Mouse (Mus musculus) kidney, postnatal 4 days (tissue): ENCODE measurements around the gene 4930539E08Rik.

Experiments used
- DNase-seq, 2 experiments: peaks; one replicate each; pipeline ENCODE4 v3.0.0; 2021; ENCODE audit warnings: mixed read lengths in 2 of 2

4930539E08Rik gene

DNA sequence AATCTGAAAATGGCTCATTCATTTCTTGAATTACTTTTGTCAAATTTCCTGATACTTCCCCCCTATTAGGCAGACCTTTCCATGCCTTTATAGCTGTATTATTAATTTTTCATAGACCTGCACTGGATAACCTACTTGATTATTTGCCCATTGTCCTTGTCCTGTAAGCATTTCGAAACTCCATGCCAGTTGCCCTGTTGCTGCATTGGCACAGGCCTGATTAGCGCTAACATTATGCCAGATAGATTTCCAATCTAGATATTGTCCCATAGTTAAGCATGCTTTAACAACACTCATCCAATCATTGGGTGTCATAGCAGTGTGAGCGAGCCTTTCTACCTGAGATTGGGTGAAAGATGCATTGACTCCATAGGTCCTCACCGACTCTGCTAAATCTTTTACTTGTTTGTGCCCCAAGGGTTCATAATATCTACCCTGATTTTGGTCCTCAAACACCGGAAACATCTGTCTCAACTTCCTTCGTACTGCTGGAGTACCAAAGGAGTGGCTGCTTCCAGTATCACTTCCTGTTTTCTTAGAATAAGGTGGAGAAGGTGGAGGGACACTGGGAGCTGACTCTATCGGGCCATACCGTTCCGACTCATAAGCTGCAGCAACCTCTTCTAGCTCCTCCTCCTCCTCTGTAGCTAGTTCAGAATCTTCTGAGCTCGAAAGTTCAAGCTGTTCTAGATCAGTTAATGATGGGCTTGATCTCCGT is 20.9 kb downstream of the 4930539E08Rik start:
- DNase-seq: no peak

DNA sequence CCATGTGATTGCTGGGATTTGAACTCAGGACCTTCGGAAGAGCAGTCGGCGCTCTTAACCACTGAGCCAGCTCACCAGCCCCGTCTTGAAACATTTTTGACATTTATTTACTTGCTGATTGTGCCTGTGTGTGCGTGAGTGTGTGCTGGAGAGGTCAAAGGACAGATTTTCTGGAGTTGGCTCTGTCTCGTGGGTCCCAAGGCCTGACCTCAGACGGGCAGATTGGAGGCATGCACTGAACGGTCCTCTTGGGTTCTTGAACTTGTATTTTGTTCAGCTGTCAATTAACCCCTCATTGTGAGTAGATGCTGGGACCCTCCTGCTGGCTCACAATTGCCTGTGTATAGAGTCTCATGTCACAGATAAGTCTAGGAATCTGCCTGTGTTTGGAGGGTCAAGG is 28.9 kb downstream of the 4930539E08Rik start:
- DNase-seq: no peak

DNA sequence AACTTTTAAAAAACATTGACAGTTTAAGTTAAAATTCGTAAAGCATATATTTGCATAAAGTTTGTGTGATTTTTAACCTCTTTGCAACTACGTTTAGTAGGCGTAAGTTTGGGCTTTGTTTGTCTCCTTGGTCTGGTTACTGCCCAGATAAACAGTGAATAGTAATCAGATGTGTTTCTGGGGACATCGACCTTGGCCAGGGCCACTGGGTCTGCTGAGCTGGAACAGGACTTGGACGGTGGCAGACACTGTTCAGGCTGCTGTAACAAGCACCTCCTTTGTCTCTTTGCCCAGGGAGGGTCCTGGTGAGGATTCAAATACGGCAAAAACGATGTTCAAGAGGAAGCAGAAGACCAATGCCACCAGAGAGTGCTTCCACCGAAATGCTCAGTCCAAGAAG is 29.9 kb downstream of the 4930539E08Rik start:
- DNase-seq: no peak

DNA sequence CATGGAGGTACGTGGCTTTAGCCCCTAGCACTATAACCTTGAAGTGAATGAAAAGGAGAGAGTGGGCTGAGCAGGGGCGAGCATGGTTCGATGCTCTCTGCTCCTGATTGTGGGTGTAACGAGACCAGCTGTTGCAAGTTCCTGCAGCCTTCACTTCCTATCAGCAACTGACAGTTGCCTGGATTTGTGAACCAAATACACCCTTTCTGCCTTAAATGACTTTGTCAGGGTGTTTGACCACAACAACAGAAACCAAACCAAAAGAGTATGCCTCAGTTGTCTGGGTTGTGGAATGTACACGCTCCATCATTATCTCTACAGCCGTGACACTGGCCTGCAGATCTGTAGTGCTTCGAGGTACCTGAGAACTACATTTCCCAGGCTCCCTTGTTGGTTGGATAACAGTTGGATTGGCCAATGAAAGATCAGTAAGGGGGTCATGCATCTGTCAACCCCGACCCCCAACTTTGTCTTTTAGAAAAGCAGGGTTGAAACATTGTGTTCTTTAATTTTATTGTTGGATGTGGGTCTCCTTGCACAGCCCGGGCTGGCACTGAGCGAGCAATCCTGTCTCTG is 31.1 kb downstream of the 4930539E08Rik start:
- no peak for DNase-seq

DNA sequence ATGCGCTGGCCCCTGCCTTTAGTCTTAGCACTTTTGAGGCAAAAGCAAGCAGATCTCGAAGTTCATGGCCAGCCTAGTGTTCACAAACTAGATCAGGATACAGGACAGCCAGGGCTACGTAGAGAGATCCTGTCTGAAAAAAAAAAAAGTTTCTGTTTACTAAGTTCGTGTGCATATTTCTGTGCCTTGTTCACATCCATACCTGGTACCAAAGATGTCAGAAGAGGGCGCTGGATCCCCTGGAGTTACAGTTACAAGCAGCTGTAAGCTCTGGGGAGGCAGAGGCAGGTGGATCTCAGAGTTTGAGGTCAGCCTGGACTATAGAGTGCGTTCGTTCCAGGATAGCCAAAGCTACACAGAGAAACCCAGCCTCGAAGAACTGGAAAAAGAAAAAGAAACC is 32.3 kb downstream of the 4930539E08Rik start:
- no peak for DNase-seq

DNA sequence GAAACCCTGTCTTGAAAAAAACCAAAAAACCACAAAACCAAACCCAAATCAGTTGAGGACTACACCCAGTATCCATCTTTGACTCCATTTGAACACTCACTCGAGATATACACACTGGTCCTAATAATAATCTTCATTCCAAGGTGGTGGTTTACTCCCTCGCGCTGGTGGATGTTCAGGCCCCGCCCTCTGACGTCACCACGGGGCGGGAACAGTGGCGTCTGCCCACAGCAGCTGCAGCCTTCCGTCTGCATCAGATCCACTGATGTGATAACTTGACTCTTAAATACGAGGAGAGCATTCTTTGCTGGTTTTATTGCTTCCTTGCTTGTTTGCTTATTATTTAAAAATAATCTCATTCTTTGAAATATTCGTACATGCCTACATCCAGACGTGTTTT is 32.8 kb downstream of the 4930539E08Rik start:
- peak; percentile 79 to 87 for DNase-seq

DNA sequence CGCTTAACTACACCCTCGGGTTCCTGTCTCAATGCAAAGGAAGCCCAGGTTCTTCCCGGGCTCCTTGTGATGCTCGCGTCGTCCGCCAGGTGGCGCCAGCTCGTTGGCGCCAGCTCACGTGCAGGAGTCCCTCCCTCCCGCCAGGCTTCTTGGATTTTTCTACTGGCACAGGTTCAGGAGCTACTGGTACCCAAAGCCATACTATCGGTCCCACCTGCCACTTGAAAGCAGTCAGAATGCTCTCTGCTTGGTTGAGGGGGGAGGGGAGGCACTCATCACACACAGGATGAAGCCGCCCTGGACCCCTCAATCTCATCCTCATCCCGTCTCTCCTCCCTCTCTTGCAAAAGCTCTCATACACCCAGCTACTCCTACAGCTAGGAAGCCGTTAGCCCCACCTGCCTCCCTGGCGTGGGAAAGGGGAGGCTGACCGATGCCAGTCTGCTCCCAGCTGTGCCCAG is 35.2 kb downstream of the 4930539E08Rik start:
- peak; percentile 87 for DNase-seq

DNA sequence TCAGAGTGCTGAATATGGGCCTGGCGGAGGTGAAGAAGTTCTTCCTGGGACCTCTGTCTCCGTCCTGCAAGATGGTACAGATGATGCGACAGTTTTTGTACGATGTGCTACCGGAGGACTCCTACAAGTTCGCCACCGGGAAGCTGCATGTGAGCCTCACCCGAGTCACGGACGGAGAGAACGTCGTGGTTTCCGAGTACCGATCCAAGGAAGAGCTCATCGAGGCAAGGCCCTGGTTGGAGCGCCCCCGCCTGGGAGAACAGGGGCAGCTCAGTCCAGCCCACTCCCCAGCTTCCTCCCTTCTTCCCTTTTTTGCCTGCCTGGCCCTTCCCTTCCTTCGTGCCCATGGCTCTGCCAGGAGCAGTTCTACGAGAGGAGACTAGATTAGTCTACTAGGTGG is 38.3 kb downstream of the 4930539E08Rik start:
- DNase-seq: peak; percentile 47 to 57

DNA sequence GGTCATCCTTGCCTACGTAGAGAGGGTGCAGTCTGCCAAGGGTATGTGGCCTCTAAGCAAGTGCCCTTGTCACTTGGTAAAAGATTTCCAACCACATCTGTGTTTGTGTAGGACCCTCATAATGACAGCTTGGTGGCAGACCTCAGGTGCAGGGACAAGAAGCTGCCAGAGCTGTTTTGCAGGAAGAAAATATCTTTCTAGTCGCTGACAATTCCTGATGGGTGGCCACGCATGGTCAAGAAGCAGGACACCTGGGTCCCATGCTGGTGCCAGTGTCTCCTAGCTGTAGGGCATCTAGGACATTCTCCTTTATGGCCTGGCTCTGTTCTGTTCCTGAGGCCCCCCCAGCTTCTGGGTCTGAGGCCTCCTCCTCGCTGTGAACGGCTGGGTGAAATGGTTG is 38.8 kb downstream of the 4930539E08Rik start:
- DNase-seq: no peak

DNA sequence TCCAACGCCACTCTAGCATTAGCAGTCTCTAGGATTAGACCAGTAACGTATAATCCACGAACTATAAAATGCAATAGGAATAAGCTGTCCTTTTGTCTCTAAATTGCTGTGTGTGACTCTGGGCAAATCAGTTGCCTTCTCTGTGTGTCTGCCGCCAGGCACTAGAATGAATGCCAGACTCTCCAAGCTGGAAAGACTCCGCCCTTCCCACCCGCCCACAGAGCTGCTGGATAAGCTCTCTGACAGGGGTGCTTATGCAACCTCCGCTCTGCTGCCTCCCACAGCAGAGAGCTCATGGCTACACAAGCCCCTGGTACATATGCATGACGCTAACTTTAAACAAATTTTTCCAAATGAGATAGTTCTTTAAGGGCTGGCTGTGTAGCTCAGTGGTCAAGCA is 39.8 kb downstream of the 4930539E08Rik start:
- DNase-seq: peak; percentile 46 to 61

DNA sequence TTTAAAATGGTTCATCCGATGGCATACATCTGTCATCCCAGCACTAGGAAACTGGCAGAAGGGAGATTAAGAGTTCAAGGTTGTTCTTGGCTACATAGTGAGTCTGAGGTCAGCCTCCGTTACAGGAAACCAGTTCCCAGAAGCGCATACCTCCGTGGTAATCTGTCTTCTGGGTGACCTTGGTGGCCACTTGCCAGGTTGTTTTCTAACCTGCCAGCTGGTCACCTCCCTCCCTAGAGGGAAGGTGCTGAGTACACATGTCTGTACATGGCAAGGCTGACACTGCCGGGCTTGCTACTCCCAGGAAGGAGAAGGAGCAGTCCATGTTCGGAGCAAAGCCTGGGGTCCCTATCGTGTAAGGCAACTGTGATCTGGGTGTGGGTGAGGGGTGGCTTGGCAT is 40.3 kb downstream of the 4930539E08Rik start:
- DNase-seq: peak; percentile 26 to 44

DNA sequence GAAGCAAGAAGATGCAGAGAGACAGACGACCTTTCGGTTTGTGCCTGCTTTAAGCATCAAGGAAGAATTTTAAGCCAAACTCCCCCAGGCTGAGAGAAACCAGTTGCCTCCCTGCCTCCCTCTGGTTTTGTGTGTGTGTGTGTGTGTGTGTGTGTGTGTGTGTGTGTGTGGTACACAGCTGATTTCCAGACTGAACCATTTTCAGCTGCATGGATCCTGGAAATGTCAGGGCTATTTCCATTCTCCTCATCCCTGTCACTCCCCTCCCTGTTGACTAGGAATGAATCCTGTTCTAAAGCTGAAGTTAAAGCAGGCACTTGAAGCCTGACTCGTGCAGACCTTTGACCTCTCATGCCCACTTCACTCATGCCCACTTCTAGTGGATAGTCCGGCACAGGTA is 40.9 kb downstream of the 4930539E08Rik start:
- DNase-seq: no peak

DNA sequence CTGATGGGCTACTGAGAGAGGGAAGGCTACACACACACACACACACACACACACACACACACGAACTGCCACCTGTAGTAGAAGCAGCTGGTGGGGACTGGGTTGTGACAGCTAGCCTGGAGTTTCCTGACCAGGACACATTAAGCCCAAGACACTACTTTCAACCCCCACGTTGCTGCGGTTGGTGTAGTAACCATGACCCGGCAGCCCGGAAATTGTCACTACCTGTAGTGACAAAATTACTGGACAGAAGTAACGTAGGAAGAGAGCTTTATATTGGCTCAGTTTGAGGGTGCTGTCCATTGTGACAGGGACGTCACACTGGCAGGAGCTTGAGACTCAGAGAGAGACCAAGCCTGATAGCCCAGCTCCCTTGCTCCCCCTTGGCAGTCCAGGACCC is 42.8 kb downstream of the 4930539E08Rik start:
- no peak for DNase-seq

DNA sequence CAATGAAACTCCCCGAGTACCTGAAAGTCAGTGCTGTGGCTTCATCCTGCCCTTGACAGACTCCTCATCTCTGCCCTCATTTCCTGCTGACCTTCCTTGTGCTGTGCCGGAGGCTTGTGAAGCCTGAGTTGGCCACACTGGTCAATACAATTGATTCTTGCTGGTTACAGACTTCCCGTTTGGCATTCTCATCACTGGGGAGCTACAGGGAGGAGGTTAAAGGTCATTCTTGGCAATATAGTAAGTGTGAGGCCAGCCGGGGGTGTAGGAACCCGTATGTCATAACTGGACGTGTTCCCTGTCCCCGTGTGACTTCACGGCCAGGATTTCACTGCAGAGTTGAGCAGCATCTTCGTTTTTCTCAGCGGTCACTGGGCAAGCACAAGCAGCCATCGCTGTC is 43.3 kb downstream of the 4930539E08Rik start:
- no peak for DNase-seq

DNA sequence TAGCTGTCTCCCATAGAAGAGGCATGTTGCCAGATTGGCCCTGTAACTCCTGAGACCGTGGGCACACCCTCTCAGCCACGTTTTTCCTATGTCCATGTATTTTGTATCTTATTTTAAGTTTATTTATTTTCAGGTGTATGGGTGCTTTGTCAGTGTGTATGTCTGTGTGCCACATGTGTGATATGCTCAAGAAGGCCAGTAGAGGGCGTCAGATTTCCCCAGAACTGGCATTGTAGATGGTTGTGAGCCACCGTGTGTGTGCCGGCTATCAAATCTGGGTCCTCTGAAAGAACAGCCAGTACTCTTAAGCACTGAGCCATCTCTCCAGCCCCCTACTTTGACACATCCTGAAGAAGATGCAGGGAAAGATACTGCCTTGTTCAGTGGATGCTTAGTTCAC is 44.7 kb downstream of the 4930539E08Rik start:
- DNase-seq: no peak

DNA sequence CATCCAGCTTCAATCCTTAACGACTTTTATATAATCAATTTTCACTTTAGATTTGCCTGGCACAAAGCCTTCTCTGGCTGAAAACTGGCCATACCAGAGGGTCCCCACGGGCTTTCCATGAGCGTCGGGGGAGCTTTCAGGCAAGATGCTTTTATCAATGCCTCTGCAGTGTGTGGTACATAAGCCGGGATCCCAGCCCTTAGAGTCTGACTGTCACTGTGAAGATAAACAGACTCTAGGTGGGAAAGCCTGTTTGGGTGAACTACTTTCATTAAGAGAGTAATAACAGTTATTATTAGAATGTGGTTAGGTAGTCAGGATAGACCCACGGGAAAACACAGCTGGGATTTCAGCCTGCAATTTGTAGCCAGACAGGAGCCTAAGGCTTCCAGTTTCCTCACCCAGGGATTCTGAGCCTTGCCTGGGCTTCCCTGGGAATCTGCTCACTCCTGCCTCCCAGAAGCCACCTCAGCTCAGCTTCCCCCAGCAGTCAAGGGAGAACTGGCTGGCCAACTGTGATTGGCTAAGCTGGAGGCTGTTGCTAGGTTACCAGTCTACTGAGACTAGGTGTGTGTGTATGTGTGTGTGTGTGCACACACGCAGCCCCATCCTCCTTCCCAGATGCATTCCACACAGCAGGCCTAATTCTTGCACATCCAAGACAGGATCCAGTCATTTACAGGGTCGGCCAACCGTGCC is 45.6 kb downstream of the 4930539E08Rik start:
- no peak for DNase-seq

DNA sequence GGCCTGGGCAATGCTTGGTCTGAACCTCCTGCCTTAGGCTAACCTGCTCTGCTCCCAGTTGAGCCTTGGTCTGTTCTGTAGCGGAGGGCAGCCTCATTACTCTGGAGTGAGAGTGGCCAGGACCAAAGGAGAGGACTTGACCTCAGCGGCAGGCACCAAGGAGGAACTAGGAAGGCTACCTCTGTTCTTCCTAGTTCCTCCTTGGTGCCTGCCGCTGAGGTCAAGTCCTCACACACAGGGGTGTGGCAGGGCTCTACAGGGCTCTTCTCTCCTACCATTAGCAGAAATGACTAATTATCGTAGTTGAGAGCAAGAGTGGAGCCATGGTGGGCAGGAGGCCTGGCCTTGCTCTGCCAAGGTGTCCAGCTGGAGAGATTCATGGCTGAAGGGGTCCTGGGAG is 47.7 kb downstream of the 4930539E08Rik start:
- no peak for DNase-seq

DNA sequence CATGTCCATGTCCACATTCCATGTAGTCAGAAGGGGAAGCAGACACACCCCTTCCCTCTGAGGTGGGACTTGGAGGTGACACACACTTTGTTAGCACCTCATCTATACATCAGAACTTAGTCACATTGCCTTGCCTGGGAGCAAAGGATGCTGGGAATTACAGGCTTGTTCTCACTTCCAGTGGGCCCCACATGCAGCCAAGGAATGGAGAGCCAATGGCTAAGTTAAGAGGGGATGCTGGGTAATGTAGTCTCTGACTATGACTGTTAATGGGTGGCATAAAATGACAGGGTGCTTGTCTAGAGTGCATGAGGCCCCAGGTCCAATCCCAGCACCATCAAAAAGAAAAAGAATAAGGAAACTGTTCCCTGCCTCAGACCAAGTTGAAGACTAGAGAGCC is 48.2 kb downstream of the 4930539E08Rik start:
- no peak for DNase-seq

DNA sequence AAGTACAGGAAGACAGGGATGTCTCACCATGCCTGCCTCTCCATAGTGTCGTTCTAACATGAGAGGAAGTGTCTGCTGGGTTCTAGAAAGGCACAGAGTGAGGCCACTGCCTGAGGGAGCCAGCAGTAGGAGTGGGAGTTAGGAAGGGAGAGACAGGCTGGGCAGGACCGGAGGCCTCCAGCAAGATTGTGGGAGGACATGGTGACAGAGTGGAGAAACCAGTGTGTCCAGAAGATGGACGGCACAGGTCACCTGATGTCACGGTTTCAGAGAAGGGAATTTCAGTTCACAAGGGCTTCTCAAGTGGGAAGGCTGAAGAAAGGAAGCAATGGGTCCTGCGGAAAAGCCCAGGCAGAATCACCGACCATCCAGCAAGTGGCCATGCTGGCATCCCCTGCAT is 50.7 kb downstream of the 4930539E08Rik start:
- DNase-seq: no peak

DNA sequence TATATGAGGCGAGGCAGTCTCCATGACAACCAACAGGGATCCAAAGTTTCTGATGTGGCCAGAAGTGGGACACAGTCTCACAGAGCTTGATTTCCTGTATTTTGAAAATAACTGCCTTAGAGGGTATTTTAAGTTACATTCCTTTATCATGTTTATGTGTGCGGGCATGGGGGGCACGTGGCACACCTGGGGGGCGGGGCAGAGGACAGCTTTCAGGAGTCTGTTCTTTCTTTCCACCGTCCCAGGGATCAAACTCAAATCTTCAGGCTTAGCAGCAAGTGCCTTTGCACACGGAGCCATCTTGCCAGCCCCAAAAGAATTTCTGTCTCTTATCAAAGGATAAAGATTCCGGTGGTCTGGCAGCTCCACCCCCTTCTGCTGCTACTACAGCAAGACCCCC is 51.2 kb downstream of the 4930539E08Rik start:
- DNase-seq: no peak

DNA sequence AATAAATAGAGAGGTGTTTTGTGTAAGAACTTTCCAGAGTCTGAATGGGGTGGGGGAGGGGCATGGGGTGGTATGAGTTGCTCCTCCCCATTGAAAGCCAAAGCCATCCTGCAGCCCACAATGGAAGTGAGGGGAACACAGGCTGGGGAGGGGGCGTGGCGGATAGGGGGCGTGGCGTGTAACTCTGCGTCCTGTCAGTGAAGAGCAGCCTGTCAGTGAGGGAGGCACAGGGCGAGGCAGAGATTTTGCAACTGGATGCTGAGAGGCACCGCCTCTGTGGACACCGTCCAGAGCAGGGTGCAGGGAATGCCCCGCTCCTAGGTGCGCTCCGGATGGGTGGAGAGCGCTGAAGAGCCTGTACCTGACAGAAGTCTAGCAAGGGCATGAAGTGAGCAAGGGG is 56.9 kb downstream of the 4930539E08Rik start, which contains the start of gene Pnpla1:
Pnpla1 (plus strand) TSS at position 207 of the 400 bp plus-strand sequence.
- DNase-seq: peak; percentile 40 to 50

DNA sequence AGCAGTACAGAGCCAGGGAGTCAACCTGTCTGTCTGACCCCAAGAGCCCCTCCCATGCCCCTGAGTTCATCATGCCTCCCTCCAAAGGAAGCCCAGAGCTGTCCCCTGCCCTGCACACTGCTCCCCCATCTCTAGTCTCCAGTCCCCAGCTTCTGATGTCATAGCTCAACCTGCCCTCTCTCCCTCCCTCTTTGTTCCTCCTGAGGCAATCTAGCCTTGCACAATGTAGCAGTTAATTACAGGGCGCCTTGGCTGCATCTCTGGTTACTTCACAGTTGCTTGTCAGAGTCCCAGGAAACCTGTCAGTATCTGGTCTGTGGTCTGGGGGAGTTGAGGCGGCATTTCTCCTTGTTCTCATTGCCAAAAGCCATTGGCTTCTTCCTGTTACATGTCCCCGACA is 59.1 kb downstream of the 4930539E08Rik start:
- DNase-seq: peak in 1 of 2 experiments; percentile 33

DNA sequence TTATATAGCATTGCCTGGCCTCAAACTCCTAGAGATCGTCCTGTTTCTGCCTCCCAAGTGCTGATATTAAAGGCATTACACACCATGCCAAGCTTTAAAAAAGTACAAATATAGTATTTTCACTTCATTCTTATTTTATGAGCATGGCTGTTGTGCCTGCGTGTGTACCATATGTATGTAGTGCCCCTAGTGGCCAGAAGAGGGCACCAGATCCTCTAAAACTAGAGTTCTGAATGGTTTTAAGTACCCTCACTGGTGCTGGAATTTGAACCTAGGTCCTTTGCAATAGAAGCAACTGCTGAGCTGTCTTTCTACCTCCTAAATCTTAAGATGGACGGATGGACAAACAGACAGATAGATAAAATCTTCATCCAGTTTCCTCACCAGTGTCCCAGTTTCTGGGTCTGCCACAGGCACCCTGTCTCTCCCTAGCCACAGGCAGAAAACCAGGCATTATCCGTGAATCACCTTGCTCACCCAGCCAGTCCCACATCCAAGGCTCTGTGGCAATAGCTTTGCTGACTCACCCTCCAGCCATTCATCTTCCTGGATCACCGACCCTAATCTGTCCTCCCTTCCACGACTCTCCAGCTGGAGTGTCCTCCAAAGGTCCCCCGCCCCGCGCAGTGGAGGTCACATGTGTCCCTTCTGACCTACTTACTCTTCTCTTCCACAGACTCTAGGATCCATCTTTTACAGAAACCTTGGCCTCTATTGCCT is 59.8 kb downstream of the 4930539E08Rik start:
- peak; percentile 51 to 67 for DNase-seq
